Mouse (Mus musculus) skeletal muscle tissue, adult 2 months (tissue): ENCODE data around the gene Plscr1.

ENCODE experiments used
- DNase-seq: peaks from one replicate; pipeline ENCODE4 v3.0.0-alpha.2; 2012; ENCODE audit warnings: low read depth, low spot score

Plscr1 gene

GRCm38 (mm10) chr9:92301213-92301612 lies 51.7 kb downstream of the Plscr1 start:
- DNase-seq, result no peak

GRCm38 (mm10) chr9:92305075-92305474 lies 55.5 kb downstream of the Plscr1 start:
- DNase-seq, result no peak

GRCm38 (mm10) chr9:92305620-92306220 lies 56.2 kb downstream of the Plscr1 start:
- no peak for DNase-seq

- no peak for DNase-seq
Measured at GRCm38 (mm10) chr9:92309077-92309476, 59.5 kb downstream of the Plscr1 start, which contains the start of gene 1700057G04Rik. 1700057G04Rik (plus strand) TSS chr9:92309377.

GRCm38 (mm10) chr9:92316791-92317190 lies 67.2 kb downstream of the Plscr1 start:
- DNase-seq, result no peak
